Mouse (Mus musculus) ovary, adult 10 weeks (tissue): ENCODE results near the gene F12. TPM values are rescaled to one million over a fixed set of nuclear protein-coding genes. Genes with fewer than 3 reads are reported as not detected.

Experiments used
- polyA plus RNA-seq: library from polyadenylated mRNA; stranded (reverse); fragments of 350-450 nt; fragmentation: Illumina TruSeq; extraction: RNeasy Lipid Tissue Mini Kit (QIAGEN cat#74804); gene quantifications from one replicate; pipeline ENCODE4 v1.2.3, GENCODE M21; 2014

The F12 gene
- polyA plus RNA-seq: not detected

DNA sequence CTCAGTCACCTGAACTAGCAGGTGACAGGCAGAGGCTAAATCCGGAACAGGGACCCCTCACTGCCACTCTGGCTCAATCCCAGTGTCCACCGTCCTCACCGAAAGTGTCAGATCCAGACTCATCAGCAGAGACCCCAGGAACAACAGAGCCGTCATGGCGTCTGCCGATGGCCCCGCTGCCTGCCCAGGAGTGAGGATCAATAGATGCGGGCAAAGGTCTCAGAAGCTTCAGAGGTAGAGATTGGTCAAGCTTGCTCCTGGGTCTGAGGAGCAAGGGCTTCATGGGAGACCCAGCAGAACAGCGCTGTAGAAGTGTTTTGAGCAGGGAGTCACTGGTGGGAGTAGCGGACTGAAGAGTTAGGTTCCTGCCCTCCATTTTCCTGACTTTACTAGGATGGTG, at the start of gene F12:
Gene F12 (minus strand): TSS at position 181 of the 400 bp plus-strand sequence.

DNA sequence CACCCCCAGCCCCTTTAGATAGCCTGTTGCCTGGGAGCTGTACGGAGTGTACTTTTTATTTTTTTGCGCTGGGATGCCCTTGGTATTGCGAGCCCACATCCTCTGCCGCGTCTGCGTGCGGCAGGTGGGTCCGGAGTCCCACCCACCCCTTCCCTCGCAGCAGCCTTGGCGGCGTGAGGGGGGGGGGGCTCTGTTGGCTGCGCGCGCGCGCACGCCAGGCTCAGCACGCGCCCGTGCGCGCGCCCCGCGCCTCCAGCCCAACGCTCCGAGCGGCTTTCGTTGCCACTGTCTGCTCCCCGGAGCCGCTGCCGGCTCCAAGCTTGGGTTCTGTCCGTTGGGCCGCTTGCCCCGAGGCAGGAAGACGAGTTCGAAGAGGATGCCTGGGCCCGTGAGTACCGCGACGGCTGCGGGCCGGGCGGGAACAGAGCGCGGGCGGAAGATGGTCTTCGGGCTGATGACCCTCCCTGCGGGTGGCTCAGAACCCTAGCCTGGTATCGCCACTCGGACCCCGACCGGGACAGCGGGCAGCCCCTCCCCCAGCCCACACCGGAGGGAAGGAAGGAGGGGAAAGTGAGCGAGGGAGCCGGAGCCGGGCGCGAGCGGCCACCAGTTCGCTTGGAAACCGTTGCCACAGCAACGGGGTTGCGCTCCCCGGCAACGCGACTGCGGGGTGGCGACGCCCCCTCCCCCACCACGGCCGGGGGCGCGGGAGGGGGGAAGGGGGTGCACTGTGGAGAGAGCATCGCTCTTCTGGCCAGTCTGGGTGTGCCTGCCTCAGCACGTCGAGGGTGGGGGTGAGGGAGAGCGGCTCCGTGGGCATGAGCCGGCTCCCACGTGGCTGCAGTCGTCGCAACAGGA, 37.7 kb upstream of the F12 start, which contains the start of gene Prr7:
Gene Prr7 (plus strand): TSS at position 241 of the 858 bp plus-strand sequence.

DNA sequence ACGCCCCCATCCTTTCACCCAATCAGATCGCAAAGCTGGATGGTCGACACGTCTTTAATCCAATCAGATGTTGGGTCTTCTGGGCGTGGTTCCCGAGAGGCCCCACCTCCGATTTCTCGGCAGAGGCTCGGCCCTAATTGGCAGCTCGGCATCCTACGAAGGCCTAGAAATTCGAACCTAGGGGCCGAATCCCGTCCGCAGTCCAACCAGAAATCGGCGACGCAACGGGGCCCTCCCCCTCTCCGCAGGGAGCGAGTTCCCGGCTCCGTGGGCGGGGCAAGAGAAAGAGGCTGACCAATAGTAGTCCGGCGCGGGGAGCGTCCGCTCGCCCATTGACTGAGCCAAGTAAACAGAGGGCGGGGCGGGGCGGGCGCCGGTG, 18.3 kb upstream of the F12 start, which contains the start of gene Grk6:
Gene Grk6 (plus strand): TSS at position 136 of the 379 bp plus-strand sequence.

DNA sequence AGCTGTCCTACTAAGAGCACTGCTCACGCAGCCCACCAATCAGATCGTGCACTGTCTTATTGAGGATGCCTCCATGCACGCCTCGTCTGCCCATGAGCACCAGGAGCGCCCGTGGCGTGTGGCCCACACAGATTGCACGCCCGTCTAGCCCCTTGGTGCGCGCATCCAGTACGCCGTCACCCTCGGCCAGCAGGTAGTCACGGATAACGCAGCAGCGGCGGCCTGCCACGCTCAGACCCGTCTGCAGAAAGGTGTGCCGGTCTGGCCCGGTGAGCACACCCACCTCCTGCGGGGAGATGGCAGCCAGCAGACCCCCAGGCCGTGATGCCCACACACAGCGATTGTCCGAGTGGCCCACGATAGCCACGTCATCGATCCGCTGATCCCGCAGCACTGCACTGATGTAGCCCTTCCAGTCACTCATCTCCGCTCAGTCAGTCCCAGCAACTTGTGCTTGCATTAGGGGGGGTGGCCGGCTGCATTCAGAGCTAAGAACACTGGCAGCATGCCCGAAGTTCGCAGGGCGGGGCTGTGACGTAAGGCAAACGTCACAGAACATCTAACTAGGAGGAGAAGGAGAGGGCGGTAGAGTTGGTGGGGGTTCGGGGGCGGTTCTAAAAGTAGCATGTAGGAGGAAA, 11.7 kb downstream of the F12 start, which contains the start of gene Pfn3:
Gene Pfn3 (minus strand): TSS at position 490 of the 638 bp plus-strand sequence.

DNA sequence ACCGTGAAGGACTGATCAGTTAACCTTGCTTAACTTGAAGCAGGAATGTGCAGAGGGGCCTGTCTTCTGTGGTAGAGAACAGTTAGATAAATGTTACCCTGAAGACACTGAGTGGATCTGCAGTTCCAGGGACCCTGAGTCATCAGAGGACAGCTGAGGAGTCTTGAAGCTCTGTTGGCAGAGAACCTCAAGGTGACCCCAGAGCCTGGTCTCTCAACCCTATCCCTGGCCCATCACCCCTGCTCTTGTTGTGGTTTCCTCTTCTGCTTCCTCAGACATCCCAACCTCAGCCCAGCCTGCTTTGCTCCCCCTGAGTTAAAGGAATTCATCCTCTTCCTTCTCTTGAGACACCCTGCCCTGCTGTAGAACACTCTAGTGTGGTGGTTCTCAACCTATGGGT, 28.5 kb downstream of the F12 start, which contains the start of gene Slc34a1:
Gene Slc34a1 (plus strand): TSS at position 100 of the 400 bp plus-strand sequence.

DNA sequence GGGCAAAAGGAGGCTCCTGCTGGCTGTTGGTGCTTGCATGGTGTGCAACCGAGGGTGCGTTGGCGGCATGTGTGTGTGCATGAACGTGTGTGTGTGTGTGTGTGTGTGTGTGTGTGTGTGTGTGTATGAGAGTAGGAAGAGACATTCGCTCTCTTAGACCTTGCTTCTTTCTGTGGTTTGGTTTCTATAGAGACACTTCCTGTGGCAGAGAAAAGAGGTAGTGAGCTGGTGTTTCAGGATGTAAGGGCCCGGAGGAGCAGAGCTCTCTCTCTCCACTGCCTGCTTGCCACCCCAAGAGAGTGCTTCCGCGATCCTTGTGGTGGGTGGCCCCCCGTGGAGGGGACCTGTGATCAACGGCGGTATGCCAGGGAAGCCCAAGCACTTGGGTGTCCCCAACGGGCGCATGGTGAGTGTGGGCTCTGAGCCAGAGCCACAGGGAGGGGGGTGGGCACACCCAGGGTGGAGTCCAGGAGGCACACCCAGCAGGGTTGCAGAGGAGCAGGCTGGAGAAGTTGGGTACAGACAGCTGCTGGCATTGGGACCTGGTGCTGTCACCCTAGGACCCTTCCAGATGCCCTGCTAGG, 57.0 kb downstream of the F12 start, which contains the start of gene Rgs14:
Gene Rgs14 (plus strand): TSS at position 202 of the 584 bp plus-strand sequence.

Other genes starting within 250 kb of the F12 start
- gene Nsd1, start 217.0 kb downstream of the F12 start, polyA plus RNA-seq: 125 TPM
- gene Prelid1, start 106.3 kb downstream of the F12 start, polyA plus RNA-seq: 4.0 TPM
- gene Rab24, start 104.8 kb downstream of the F12 start, polyA plus RNA-seq: 3.6 TPM
- 0.68 TPM for gene Mxd3, start 97.0 kb downstream of the F12 start, polyA plus RNA-seq
- 34.2 TPM for gene Lman2, start 64.0 kb downstream of the F12 start, polyA plus RNA-seq
- not detected for gene Rgs14, start 57.1 kb downstream of the F12 start, polyA plus RNA-seq
- gene Slc34a1, start 28.6 kb downstream of the F12 start, polyA plus RNA-seq: not detected
- gene Pfn3, start 11.6 kb downstream of the F12 start, polyA plus RNA-seq: not detected
- gene Grk6, start 18.3 kb upstream of the F12 start, polyA plus RNA-seq: 4.1 TPM
- not detected for gene Prr7, start 37.5 kb upstream of the F12 start, polyA plus RNA-seq
- 3.1 TPM for gene Dbn1, start 61.3 kb upstream of the F12 start, polyA plus RNA-seq
- gene Pdlim7, start 86.9 kb upstream of the F12 start, polyA plus RNA-seq: 0.43 TPM
- not detected for gene Dok3, start 102.5 kb upstream of the F12 start, polyA plus RNA-seq
- gene Ddx41, start 109.9 kb upstream of the F12 start, polyA plus RNA-seq: 2.7 TPM
- 4.6 TPM for gene Fam193b, start 144.3 kb upstream of the F12 start, polyA plus RNA-seq
- gene Tmed9, start 146.9 kb upstream of the F12 start, polyA plus RNA-seq: 84.6 TPM
- gene B4galt7, start 173.1 kb upstream of the F12 start, polyA plus RNA-seq: 1.7 TPM
- 59.7 TPM for gene Caml, start 196.2 kb upstream of the F12 start, polyA plus RNA-seq
- gene Ddx46, start 208.2 kb upstream of the F12 start, polyA plus RNA-seq: 86.1 TPM